Mouse (Mus musculus): ENCODE results near the gene Il4i1. TPM values are rescaled to one million over a fixed set of nuclear protein-coding genes. Genes with fewer than 3 reads are reported as not detected.

The Il4i1 gene
- polyA plus RNA-seq, 1 experiment from 2014 or later: 1.9 TPM

- Histone ChIP-seq H3K9ac (replicated peaks; ENCODE audit: low read depth) (no peak overlapping the region), H3K27ac (ENCODE audit: low read length) (no peak overlapping the region), H3K9me3 (ENCODE audit: low read length) (no peaks in the 10 kb centered on the region), H3K4me2 (replicated peaks; ENCODE audit: low read depth, low read length) (no peak overlapping the region), H3K27me3 (replicated peaks; ENCODE audit: insufficient read depth, low read length) (no peaks in the 10 kb centered on the region), H3K4me3 (ENCODE audit: low read depth, low read length) (no peak overlapping the region), H3K36me3 (ENCODE audit: insufficient read depth, low read length) (peaks cover 23% of the 10 kb centered on the region), H3K4me1 (ENCODE audit: insufficient read depth, low read depth, low read length) (peaks cover 6% of the 10 kb centered on the region; the same call in 1 of the 2 replicates)
- WGBS: 39% methylated on average over 4 of the region's 4 CpGs
- TF ChIP-seq CTCF (IDR thresholded peaks at IDR 0.05): no peak
- no peak for TF ChIP-seq EP300 (IDR thresholded peaks at IDR 0.05)
- ATAC-seq (no peak), DNase-seq (ENCODE audit: low spot score) (no peak)
Measured at GRCm38 (mm10) chr7:44832763-44833162, 16.6 kb downstream of the Il4i1 start.

GRCm38 (mm10) chr7:44835373-44836015 is 19.3 kb downstream of the Il4i1 start:
- no peak for TF ChIP-seq CTCF (IDR thresholded peaks at IDR 0.05)
- TF ChIP-seq EP300 (IDR thresholded peaks at IDR 0.05): no peak
- peak; percentile 68 for DNase-seq (ENCODE audit: low spot score)
- Histone ChIP-seq H3K4me2 (replicated peaks; ENCODE audit: low read depth, low read length) (no peak overlapping the region), H3K4me1 (ENCODE audit: insufficient read depth, low read depth, low read length) (peaks cover 17% of the 10 kb centered on the region; the same call in 1 of the 2 replicates), H3K27ac (ENCODE audit: low read length) (no peak overlapping the region), H3K4me3 (ENCODE audit: low read depth, low read length) (no peak overlapping the region), H3K36me3 (ENCODE audit: insufficient read depth, low read length) (peaks cover 5% of the 10 kb centered on the region; the same call in 1 of the 2 replicates), H3K9ac (replicated peaks; ENCODE audit: low read depth) (no peak overlapping the region), H3K27me3 (replicated peaks; ENCODE audit: insufficient read depth, low read length) (no peaks in the 10 kb centered on the region), H3K9me3 (ENCODE audit: low read length) (no peaks in the 10 kb centered on the region)
- 78% methylated on average over 1 of the region's 1 CpGs for WGBS
- ATAC-seq: peak; percentile 60

GRCm38 (mm10) chr7:44836016-44836404 is 19.8 kb downstream of the Il4i1 start:
- no peak overlapping the region for H3K4me2 ChIP-seq (replicated peaks; ENCODE audit: low read depth, low read length)
- H3K9ac ChIP-seq (replicated peaks; ENCODE audit: low read depth): no peak overlapping the region
- 0 out of 2 replicates have a peak, but pooled peaks cover 3% of the 10 kb centered on the region for H3K36me3 ChIP-seq (ENCODE audit: insufficient read depth, low read length)
- DNase-seq (ENCODE audit: low spot score) (no peak), ATAC-seq (no peak; the same call in 1 of the 2 replicates)
- H3K4me3 ChIP-seq (ENCODE audit: low read depth, low read length): no peak overlapping the region
- WGBS: 37% methylated on average over 3 of the region's 3 CpGs
- H3K27me3 ChIP-seq (replicated peaks; ENCODE audit: insufficient read depth, low read length): 0 out of 2 replicates have a peak, but pooled peaks cover 3% of the 10 kb centered on the region
- H3K4me1 ChIP-seq (ENCODE audit: insufficient read depth, low read depth, low read length): peaks cover 17% of the 10 kb centered on the region; the same call in 1 of the 2 replicates
- no peaks in the 10 kb centered on the region for H3K9me3 ChIP-seq (ENCODE audit: low read length)
- no peak for TF ChIP-seq CTCF (IDR thresholded peaks at IDR 0.05)
- no peak for TF ChIP-seq EP300 (IDR thresholded peaks at IDR 0.05)
- no peak overlapping the region for H3K27ac ChIP-seq (ENCODE audit: low read length)

GRCm38 (mm10) chr7:44836423-44837053 is 20.4 kb downstream of the Il4i1 start:
- Histone ChIP-seq H3K27me3 (replicated peaks; ENCODE audit: insufficient read depth, low read length) (0 out of 2 replicates have a peak, but pooled peaks cover 3% of the 10 kb centered on the region), H3K27ac (ENCODE audit: low read length) (no peak overlapping the region), H3K36me3 (ENCODE audit: insufficient read depth, low read length) (0 out of 2 replicates have a peak, but pooled peaks cover 3% of the 10 kb centered on the region), H3K4me1 (ENCODE audit: insufficient read depth, low read depth, low read length) (peaks cover 17% of the 10 kb centered on the region; the same call in 1 of the 2 replicates), H3K4me3 (ENCODE audit: low read depth, low read length) (no peak overlapping the region), H3K4me2 (replicated peaks; ENCODE audit: low read depth, low read length) (no peak overlapping the region), H3K9me3 (ENCODE audit: low read length) (no peaks in the 10 kb centered on the region), H3K9ac (replicated peaks; ENCODE audit: low read depth) (no peak overlapping the region)
- TF ChIP-seq EP300 (IDR thresholded peaks at IDR 0.05) (no peak), CTCF (IDR thresholded peaks at IDR 0.05) (no peak)
- ATAC-seq (no peak), DNase-seq (ENCODE audit: low spot score) (no peak)
- 82% methylated on average over 9 of the region's 9 CpGs for WGBS

- no peak for TF ChIP-seq CTCF (IDR thresholded peaks at IDR 0.05)
- no peak for TF ChIP-seq EP300 (IDR thresholded peaks at IDR 0.05)
- ATAC-seq (no peak), DNase-seq (ENCODE audit: low spot score) (no peak)
- Histone ChIP-seq H3K4me1 (ENCODE audit: insufficient read depth, low read depth, low read length) (peaks cover 15% of the 10 kb centered on the region; the same call in 1 of the 2 replicates), H3K9me3 (ENCODE audit: low read length) (no peaks in the 10 kb centered on the region), H3K4me3 (ENCODE audit: low read depth, low read length) (no peak overlapping the region), H3K27me3 (replicated peaks; ENCODE audit: insufficient read depth, low read length) (0 out of 2 replicates have a peak, but pooled peaks cover 3% of the 10 kb centered on the region), H3K36me3 (ENCODE audit: insufficient read depth, low read length) (peaks cover 17% of the 10 kb centered on the region; the same call in 1 of the 2 replicates), H3K9ac (replicated peaks; ENCODE audit: low read depth) (no peak overlapping the region), H3K4me2 (replicated peaks; ENCODE audit: low read depth, low read length) (no peak overlapping the region), H3K27ac (ENCODE audit: low read length) (no peak overlapping the region)
- 87% methylated on average over 6 of the region's 6 CpGs for WGBS
Measured at GRCm38 (mm10) chr7:44838073-44838472, 21.9 kb downstream of the Il4i1 start.

GRCm38 (mm10) chr7:44839171-44839490 is 22.9 kb downstream of the Il4i1 start:
- Histone ChIP-seq H3K27ac (ENCODE audit: low read length) (no peak overlapping the region), H3K4me2 (replicated peaks; ENCODE audit: low read depth, low read length) (peak overlapping the region; percentile 58), H3K9me3 (ENCODE audit: low read length) (no peaks in the 10 kb centered on the region), H3K4me1 (ENCODE audit: insufficient read depth, low read depth, low read length) (peaks cover 15% of the 10 kb centered on the region; the same call in 1 of the 2 replicates), H3K4me3 (ENCODE audit: low read depth, low read length) (0 out of 2 replicates have a peak overlapping the region, but pooled peaks have one; percentile 16), H3K27me3 (replicated peaks; ENCODE audit: insufficient read depth, low read length) (0 out of 2 replicates have a peak, but pooled peaks cover 3% of the 10 kb centered on the region), H3K36me3 (ENCODE audit: insufficient read depth, low read length) (peaks cover 23% of the 10 kb centered on the region; the same call in 1 of the 2 replicates), H3K9ac (replicated peaks; ENCODE audit: low read depth) (no peak overlapping the region)
- DNase-seq (ENCODE audit: low spot score) (no peak), ATAC-seq (no peak)
- 28% methylated on average over 11 of the region's 11 CpGs for WGBS
- TF ChIP-seq EP300 (IDR thresholded peaks at IDR 0.05) (no peak), CTCF (IDR thresholded peaks at IDR 0.05) (no peak)
